Mouse (Mus musculus): Measurements from ENCODE around the gene Obp2a. TPM values are rescaled to one million over a fixed set of nuclear protein-coding genes. Genes with fewer than 3 reads are reported as not detected.
"Not testable (repeated sequence)": the region's sequence is repeated elsewhere in the genome, so short reads cannot be mapped to it uniquely, and the experiment has no call there.

Obp2a gene
- polyA plus RNA-seq, 1 experiment from 2014 or later, result not detected

- Histone ChIP-seq H3K9me3 (replicated peaks) (no peaks in the 10 kb centered on the region), H3K36me3 (no peaks in the 10 kb centered on the region), H3K4me3 (no peak overlapping the region), H3K4me2 (no peak overlapping the region), H3K27ac (no peak overlapping the region), H3K9ac (no peak overlapping the region), H3K27me3 (replicated peaks) (no peaks in the 10 kb centered on the region), H3K4me1 (no peaks in the 10 kb centered on the region)
- no peak for ATAC-seq
These were observed 17.4 kb downstream of the Obp2a start for GRCm38 (mm10) chr2:25717222-25717621.

GRCm38 (mm10) chr2:25733199-25733930 is 33.5 kb downstream of the Obp2a start:
- Histone ChIP-seq H3K27ac (no peak overlapping the region), H3K9ac (no peak overlapping the region), H3K4me1 (no peaks in the 10 kb centered on the region), H3K4me2 (no peak overlapping the region), H3K9me3 (replicated peaks) (no peaks in the 10 kb centered on the region), H3K27me3 (replicated peaks) (no peaks in the 10 kb centered on the region), H3K4me3 (no peak overlapping the region), H3K36me3 (no peaks in the 10 kb centered on the region)
- no peak for ATAC-seq
- 39% methylated on average over 2 of the region's 2 CpGs for WGBS (ENCODE audit: insufficient replicate concordance)

GRCm38 (mm10) chr2:25736709-25737108 is 36.9 kb downstream of the Obp2a start, which contains the start of gene Obp2b:
Gene Obp2b, plus strand, starts transcription at chr2:25737009.
- H3K9ac ChIP-seq; H3K4me3 ChIP-seq; H3K4me1 ChIP-seq; H3K27me3 ChIP-seq (replicated peaks); H3K9me3 ChIP-seq (replicated peaks); H3K4me2 ChIP-seq; H3K27ac ChIP-seq; ATAC-seq; H3K36me3 ChIP-seq: not testable (repeated sequence)
- 66% methylated on average over 3 of the region's 3 CpGs for WGBS (ENCODE audit: insufficient replicate concordance)

- no peak for ATAC-seq
- no peak overlapping the region for H3K4me2 ChIP-seq
These were observed 41.8 kb downstream of the Obp2a start for GRCm38 (mm10) chr2:25741671-25742070.

More at GRCm38 (mm10) chr2:25741671-25742070, 41.8 kb downstream of the Obp2a start:
- no peaks in the 10 kb centered on the region for H3K4me1 ChIP-seq
- no peak overlapping the region for H3K9ac ChIP-seq
- H3K27ac ChIP-seq, result no peak overlapping the region
- 68% methylated on average over 1 of the region's 1 CpGs for WGBS (ENCODE audit: insufficient replicate concordance)
- H3K9me3 ChIP-seq (replicated peaks), result peaks cover 15% of the 10 kb centered on the region
- no peaks in the 10 kb centered on the region for H3K36me3 ChIP-seq
- H3K4me3 ChIP-seq, result no peak overlapping the region
- no peaks in the 10 kb centered on the region for H3K27me3 ChIP-seq (replicated peaks)

Other genes with a start within 250 kb of the Obp2a start
- gene Clic3, start 243.2 kb upstream of the Obp2a start, polyA plus RNA-seq (2016; fragmentation: Nextera tagmentation; extraction: Ambion mirVana), result 0.45 and 0.68 TPM in 2 replicates
- 9.1 and 11.4 TPM in 2 replicates for gene Paxx, start 238.9 kb upstream of the Obp2a start, polyA plus RNA-seq (2016; fragmentation: Nextera tagmentation; extraction: Ambion mirVana)
- gene Ptgds, start 230.0 kb upstream of the Obp2a start, polyA plus RNA-seq (2016; fragmentation: Nextera tagmentation; extraction: Ambion mirVana), result 0.20 and 0.22 TPM in 2 replicates
- gene Lcn12, start 206.1 kb upstream of the Obp2a start, polyA plus RNA-seq (2016; fragmentation: Nextera tagmentation; extraction: Ambion mirVana), result not detected in 2 replicates
- 39.9 and 42.7 TPM in 2 replicates for gene Fbxw5, start 199.3 kb upstream of the Obp2a start, polyA plus RNA-seq (2016; fragmentation: Nextera tagmentation; extraction: Ambion mirVana)
- 17.4 and 18.8 TPM in 2 replicates for gene C8g, start 198.3 kb upstream of the Obp2a start, polyA plus RNA-seq (2016; fragmentation: Nextera tagmentation; extraction: Ambion mirVana)
- gene Traf2, start 153.1 kb upstream of the Obp2a start, polyA plus RNA-seq (2016; fragmentation: Nextera tagmentation; extraction: Ambion mirVana), result 22.4 and 24.4 TPM in 2 replicates
- 293 and 311 TPM in 2 replicates for gene Edf1, start 142.2 kb upstream of the Obp2a start, polyA plus RNA-seq (2016; fragmentation: Nextera tagmentation; extraction: Ambion mirVana)
- 0.38 and 0.45 TPM in 2 replicates for gene Mamdc4, start 125.2 kb upstream of the Obp2a start, polyA plus RNA-seq (2016; fragmentation: Nextera tagmentation; extraction: Ambion mirVana)
- gene Phpt1, start 124.8 kb upstream of the Obp2a start, polyA plus RNA-seq (2016; fragmentation: Nextera tagmentation; extraction: Ambion mirVana), result 67.8 and 69.2 TPM in 2 replicates
- not detected in 2 replicates for gene Ajm1, start 118.3 kb upstream of the Obp2a start, polyA plus RNA-seq (2016; fragmentation: Nextera tagmentation; extraction: Ambion mirVana)
- gene Rabl6, start 91.5 kb upstream of the Obp2a start, polyA plus RNA-seq (2016; fragmentation: Nextera tagmentation; extraction: Ambion mirVana), result 41.8 and 42.9 TPM in 2 replicates
- gene Ccdc183, start 82.4 kb upstream of the Obp2a start, polyA plus RNA-seq (2016; fragmentation: Nextera tagmentation; extraction: Ambion mirVana), result 0.14 and 0.28 TPM in 2 replicates
- 7.1 and 8.0 TPM in 2 replicates for gene Tmem141, start 78.0 kb upstream of the Obp2a start, polyA plus RNA-seq (2016; fragmentation: Nextera tagmentation; extraction: Ambion mirVana)
- gene Fcna, start 72.0 kb upstream of the Obp2a start, polyA plus RNA-seq (2016; fragmentation: Nextera tagmentation; extraction: Ambion mirVana), result 30.8 and 35.6 TPM in 2 replicates
- gene Lcn8, start 46.9 kb upstream of the Obp2a start, polyA plus RNA-seq (2016; fragmentation: Nextera tagmentation; extraction: Ambion mirVana), result not detected in 2 replicates
- not detected in 2 replicates for gene Lcn5, start 42.1 kb upstream of the Obp2a start, polyA plus RNA-seq (2016; fragmentation: Nextera tagmentation; extraction: Ambion mirVana)
- gene Lcn6, start 23.3 kb upstream of the Obp2a start, polyA plus RNA-seq (2016; fragmentation: Nextera tagmentation; extraction: Ambion mirVana), result not detected in 2 replicates
- not detected in 2 replicates for gene Lcn10, start 17.3 kb upstream of the Obp2a start, polyA plus RNA-seq (2016; fragmentation: Nextera tagmentation; extraction: Ambion mirVana)
- gene Bmyc, start 6.7 kb downstream of the Obp2a start, polyA plus RNA-seq (2016; fragmentation: Nextera tagmentation; extraction: Ambion mirVana), result 21.7 and 21.8 TPM in 2 replicates
- not detected in 2 replicates for gene Obp2b, start 37.0 kb downstream of the Obp2a start, polyA plus RNA-seq (2016; fragmentation: Nextera tagmentation; extraction: Ambion mirVana)
- not detected in 2 replicates for gene Lcn3, start 65.5 kb downstream of the Obp2a start, polyA plus RNA-seq (2016; fragmentation: Nextera tagmentation; extraction: Ambion mirVana)
- gene Lcn11, start 77.0 kb downstream of the Obp2a start, polyA plus RNA-seq (2016; fragmentation: Nextera tagmentation; extraction: Ambion mirVana), result not detected in 2 replicates
- gene Gm13539, start 82.2 kb downstream of the Obp2a start, polyA plus RNA-seq (2016; fragmentation: Nextera tagmentation; extraction: Ambion mirVana), result not detected in 2 replicates
- not detected in 2 replicates for gene Glt6d1, start 115.8 kb downstream of the Obp2a start, polyA plus RNA-seq (2016; fragmentation: Nextera tagmentation; extraction: Ambion mirVana)
- not detected in 2 replicates for gene Lcn9, start 123.1 kb downstream of the Obp2a start, polyA plus RNA-seq (2016; fragmentation: Nextera tagmentation; extraction: Ambion mirVana)
- not detected in 2 replicates for gene Sohlh1, start 147.2 kb downstream of the Obp2a start, polyA plus RNA-seq (2016; fragmentation: Nextera tagmentation; extraction: Ambion mirVana)
- gene Kcnt1, start 163.7 kb downstream of the Obp2a start, polyA plus RNA-seq (2016; fragmentation: Nextera tagmentation; extraction: Ambion mirVana), result 0.02 TPM in 1 of 2 replicates, not detected in the other